Mouse (Mus musculus) left cerebral cortex, postnatal 4 days (tissue): ENCODE measurements around the gene Fam92b. TPM values are rescaled to one million over a fixed set of nuclear protein-coding genes. Genes with fewer than 3 reads are reported as not detected.

Experiments
- DNase-seq: peaks from one replicate; pipeline ENCODE4 v3.0.0-alpha.2; 2022
- intact Hi-C: fragments of 180-260 bp; cut with DNase I; formaldehyde crosslinking; loops from one replicate; pipeline ENCODE4 v1.15.1; 2025
- total RNA-seq, 2 experiments: library from RNA; stranded (reverse); gene quantifications; 2 replicates each; pipeline ENCODE4 v1.2.3; 2021

The Fam92b gene
- not detected for total RNA-seq

DNA sequence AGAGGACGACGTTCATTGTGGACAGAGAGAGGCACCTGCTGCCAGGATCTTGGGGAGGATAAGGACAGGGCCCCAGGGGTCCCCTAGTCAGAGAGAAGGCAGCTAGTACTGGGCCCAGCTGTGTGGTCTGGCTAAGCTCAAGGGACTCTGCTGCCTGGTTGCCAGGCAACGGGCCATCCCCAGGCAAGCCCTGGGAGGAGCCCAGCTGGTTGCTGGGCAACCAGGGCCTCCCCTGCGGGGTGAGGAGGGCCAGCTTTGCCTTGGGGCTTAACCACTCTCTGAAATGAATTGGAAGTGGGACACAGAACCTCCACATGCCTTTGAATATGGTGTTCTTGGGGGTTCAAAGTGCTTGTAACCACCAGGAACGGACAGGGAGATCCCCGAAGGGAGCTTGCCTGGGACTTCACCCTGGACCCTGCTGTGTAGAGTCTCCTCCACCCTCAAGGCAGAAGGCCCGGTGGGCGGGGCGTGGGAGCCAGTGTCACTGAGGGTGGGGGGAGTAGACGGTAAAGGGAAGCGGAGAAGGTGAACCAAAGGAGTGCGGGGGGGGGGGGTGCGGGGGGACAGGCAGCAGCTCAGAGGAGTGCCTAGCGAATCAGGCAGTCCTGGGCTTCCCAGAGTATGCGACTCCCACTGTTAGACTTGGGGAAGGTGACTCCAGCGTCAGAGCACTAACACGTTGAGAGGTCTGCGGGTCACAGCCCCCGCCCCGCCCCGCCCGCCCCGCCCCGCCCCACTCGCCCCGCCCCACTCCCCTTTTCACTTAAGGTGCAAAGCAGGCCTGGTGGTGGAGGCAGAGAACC, at the start of gene Fam92b:
Gene Fam92b (minus strand): TSS at position 149 of the 806 bp plus-strand sequence.
- peak; percentile 87 for DNase-seq

DNA sequence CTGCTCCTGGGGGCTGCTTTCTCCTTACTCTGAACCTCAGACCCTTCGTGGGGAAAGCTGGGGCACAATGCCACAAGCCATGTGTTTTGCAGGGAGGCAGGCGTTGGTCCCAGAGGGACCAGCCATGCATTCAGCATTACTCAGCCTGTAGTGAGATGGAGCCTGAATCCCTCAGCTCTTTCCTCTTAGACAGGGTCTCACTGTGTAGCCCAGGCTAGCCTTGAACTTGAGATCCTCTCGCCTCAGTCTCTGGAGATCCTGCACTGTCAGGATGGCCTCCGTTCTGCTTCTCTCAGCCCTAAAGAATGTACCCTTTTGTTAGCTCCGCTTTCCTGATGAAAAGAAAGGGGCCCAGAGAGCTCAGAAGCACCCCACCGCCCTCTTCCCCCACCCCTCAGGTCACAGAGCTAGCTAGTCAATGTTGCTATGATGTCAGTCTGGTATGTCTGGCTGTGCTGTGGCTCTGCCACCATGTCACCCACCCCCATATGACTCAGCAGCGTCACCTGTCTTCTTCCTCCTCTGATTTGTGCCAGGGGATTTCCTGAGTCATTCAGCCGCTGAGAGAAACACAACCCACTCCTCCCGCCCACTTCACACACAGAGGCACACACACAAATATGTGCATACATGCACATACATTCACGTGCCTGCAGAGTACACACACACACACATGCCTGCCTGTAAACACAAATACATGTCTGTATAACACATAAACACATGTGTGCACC, 48.3 kb upstream of the Fam92b start:
- intact Hi-C loops, result no loop called here
- no peak for DNase-seq

More for the DNA sequence above, at the start of gene Fam92b:
- intact Hi-C loops, result loop anchor here (5.0 kb wide), 1 partner anchor 420 kb away; no protein-coding TSS in a partner anchor

DNA sequence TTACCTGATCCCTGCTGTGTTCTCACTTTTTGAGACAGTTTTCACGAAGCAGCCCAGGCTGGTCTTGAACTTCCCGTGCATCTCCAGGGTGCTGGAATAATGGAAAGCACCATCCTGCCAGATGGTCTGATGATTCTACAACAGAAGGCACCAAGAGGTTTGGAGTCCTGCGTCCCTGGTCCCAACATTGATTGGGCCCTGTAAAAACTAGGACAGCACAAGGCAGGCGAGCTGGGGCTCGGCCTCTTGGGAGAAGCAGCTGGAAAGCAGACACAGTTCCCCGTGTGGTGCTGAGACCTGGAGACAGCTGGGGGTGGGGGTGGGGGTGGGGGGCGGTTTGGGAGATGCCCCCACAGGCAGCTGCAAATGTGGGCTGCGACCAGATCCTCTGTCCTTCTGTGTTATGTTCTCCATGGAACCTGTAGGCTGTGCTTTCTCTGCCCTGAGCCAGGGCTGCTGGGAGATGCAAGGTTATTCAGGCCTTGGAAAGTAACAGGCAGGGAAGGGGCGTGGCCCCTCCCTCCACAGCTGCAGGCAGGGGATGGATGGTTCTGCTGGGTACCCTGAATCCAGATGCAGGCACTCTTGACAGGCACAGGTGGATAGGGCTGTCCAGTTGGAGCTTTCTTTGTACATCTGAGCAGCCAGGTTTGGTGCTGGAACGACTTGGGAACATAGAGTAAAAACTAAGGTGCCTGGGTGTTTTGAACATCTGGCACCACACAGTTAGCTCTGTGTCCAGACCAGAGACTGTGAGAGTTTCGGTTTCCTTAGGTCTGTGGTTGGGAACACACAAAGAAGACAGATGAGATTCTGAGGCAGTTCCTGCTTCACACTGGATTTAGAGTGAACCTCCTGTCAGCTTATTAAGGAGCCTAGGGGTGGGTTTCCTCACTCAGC, 47.5 kb upstream of the Fam92b start:
- intact Hi-C loops, result no loop called here
- DNase-seq, result no peak

DNA sequence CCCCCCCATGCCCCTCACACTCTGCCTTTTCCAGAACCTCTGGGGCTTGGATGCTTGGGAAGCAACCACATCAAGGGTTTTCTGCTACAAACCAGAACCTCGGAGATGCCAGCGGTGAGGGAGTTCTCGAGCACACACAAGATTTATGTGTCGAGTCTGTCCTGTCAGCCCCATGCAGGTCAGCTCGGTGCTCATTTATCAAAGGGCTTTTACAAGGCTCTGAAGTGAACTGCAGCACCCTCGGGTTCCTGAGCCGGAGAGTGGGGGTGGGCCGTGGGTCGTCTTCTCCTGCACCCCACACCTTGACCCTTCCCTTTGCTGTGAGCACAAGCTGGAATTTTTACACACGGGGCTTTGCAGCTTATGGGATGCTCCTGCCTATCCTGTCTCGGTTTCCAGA, 45.3 kb upstream of the Fam92b start:
- DNase-seq, result no peak
- intact Hi-C loops, result no loop called here

DNA sequence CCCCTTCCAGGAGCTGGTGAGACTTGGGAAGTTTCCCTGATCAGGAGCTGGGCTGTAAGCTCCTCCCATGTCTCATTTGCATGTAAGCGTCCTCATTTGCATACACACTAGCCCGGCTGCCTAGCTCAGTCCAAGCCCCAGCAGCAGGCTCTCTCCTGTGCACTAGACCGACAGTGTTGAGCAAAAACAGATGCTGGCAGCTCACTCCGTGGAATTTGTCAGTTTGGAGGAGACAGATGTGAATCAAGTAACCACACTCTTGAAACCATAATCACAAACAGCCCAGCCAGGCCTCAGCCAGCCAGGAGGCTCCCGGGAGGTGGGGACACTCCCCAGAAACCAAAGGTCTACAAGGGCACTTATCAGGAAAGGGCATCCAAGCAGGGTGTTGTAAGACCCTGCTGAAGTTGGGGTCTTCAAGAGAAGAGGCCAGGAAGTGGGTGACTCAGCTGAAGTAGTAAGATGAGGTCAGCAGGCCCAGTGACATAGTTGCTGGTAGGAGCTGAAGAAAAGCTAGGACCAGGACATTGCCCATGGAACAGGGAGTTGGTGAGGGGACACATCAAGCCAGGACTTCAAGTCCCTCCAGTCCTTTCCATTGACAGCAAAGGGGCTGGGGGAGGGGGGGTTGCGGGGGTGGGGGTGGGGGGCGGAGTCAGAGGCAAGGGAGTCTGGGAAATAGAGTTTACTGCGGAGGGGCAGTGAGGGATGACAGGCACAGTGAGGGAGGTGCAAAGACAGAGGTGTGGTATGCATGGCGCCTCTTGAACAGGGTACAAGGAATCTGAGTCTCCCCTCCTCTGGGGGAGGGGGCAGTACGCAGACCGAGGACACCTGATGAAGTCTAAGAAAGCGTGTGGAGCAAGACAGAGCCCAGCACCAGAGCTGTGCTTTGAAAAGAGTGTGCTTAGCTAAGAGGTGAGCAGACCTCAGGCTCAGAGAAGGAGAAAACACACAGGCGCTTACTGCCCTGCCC, 39.9 kb upstream of the Fam92b start:
- intact Hi-C loops, result no loop called here
- DNase-seq, result no peak

DNA sequence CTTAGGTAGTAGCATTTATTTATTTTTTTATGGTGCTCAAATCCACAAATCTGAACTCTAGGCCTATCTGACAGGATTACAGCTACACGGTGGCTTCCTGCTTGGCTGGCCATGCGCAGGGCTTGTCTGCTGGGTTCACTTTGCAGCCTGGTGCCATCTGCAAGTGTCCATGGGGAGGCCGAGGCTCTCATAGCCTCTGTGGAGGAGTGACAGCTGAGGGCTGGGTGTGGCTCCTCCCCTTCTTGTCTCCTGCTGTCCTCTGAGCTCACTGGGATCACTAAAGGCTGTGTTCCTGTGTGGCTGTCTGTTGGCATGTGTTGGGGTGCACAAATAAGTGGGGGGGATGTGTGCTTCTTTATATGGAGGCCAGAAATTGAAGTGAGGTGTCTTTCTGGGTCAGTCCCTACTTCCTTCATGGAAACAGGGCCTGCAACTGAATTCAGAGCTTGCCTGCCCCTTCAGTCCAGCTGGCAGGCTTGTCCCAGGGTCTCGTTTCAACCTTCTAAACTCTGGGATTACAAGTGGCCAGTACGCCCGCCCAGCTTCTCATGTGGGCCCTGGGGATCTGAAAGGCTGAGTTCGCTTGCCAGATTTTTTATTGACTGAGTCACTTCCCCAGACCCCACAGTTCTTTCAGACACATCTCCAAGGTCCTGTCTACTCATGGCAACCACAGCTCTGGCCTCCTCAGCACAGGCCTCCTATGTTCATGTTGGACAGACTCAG, 38.3 kb upstream of the Fam92b start:
- intact Hi-C loops, result no loop called here
- DNase-seq, result peak; percentile 76

DNA sequence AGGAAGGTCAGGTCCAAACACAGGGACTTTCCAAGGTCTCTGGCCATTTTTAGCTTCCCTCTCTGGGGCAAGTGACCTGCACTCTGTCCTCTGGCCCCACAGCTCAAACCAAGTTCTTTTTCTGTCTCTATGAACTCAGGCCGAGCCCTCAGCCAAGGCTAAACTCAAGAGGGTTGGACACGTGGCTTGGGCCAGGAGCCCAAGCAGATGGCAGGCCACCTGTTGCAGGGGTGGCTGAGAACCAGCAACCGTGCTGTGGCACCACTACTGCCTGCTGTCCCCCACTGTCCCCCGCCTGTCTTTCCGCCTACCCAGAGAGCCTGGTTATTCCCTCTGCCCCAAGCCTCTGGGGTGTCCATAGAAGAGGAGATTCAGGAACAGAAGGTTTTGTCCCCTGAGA, 36.7 kb upstream of the Fam92b start:
- intact Hi-C loops, result no loop called here
- DNase-seq, result peak; percentile 92

DNA sequence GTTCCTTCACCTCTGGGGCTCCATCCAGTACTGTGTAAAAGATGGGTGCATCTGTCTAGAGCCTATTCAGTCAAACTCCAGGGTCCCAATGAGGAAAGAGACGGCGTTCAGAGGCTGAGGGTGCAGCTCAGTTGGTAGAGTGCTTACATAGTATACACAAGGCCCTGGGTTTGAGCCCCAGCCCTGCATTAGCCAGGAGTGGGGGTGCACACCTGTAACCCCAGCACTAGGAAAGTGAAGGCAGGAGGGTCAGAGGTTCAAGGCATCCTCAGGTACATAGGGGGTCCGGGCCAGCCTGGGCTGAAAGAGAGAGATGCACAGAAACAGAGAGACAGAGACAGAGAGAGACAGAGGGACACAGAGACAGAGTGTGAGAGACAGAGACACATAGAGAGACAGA, 36.0 kb upstream of the Fam92b start:
- intact Hi-C loops, result no loop called here
- DNase-seq, result no peak

DNA sequence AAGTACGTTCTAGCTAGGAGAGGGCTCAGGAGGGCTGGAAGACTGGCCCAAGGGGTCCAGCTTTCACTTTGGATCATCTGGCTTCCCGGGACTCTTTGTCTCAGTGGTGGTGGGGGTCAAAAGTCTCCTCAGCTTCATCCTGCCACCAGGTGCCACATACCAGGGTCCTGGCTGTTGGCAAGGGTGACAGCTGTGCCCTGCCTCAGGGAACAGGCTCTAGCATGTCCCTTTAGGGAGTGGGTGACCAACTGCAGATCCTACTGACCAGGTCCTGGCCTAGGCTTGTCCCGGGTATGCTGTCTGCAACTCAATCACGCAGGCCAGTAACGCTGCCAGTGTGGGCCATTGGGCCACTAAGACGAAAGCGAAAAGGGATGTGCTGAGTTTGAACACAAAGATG, 35.3 kb upstream of the Fam92b start:
- DNase-seq, result no peak

DNA sequence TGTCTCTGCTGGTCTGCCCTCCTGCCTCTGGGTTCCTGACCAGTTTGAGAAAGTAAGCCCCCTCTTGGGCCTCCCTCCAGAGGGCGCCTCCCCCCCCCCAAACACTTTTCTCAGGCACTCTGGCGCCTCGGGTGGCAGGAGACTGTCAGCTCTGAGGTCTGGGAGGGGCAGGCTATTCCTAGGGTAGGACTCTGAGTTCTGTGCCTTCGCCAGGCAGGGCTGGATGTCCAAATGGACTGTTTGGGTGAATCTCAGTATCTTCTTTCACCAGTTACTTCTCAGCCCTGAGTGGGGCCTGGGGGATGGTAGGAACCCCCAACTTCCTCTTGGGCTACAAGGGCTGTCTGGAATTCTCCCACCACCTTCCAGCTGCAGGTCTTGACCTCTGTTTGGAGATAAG, 34.1 kb upstream of the Fam92b start:
- DNase-seq, result no peak
- intact Hi-C loops, result no loop called here

More for the DNA sequence above, 35.3 kb upstream of the Fam92b start:
- intact Hi-C loops, result no loop called here

DNA sequence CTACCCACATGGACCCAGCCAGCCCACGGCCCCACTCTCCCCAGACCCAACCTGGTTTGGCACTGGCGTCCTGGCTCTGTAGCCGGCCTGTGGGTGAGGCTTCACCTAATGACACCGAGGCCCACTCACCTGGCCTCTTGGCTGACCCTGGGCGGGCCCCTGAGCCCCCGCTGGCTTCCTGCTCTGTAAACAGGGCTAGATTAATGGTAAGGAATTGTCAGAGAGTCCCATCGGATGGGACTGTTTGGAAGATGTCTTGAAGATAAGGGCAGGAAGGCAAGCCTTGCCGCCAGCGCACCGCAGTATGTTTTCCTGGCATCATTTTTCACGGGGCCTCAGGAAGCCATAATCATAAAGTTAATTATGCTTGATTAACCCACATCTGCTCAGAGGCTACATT, 30.8 kb upstream of the Fam92b start:
- DNase-seq, result no peak
- intact Hi-C loops, result no loop called here

DNA sequence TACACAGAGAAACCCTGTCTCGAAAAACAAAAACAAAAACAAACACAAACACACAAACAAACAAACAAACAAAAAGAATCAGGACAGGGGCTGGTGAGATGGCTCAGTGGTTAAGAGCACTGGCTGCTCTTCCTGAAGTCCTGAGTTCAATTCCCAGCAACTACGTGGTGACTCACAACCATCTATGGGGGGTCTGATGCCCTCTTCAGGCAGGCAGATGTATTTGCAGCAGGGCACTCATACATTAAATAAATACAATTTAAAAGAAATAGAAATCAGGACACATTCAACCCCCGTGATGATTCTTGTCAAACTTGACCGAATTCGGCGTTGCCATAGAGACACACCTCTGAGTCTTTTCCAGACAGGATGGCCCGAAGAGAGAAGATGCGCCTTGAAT, 30.1 kb upstream of the Fam92b start:
- DNase-seq, result no peak
- intact Hi-C loops, result no loop called here

DNA sequence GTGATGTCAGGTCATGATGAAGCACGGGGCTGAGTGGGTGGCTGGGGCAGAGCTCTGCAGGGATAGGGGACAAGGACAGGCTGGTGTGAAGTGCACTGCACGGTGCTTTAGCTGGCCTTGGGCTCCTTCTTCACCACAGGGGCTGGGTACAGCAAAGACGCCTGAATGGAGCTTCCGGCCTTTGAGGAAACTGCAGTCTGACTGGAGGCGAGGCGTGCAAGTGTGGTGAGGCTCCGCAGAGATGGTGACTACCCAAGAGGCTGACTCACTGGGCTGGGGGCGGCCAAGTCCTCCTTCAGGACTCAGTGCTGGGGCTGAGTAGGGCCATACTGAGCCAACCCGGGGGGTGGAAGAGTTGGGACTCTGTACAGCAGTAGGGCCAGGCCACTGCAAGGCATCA, 28.6 kb upstream of the Fam92b start:
- DNase-seq, result no peak
- intact Hi-C loops, result no loop called here

DNA sequence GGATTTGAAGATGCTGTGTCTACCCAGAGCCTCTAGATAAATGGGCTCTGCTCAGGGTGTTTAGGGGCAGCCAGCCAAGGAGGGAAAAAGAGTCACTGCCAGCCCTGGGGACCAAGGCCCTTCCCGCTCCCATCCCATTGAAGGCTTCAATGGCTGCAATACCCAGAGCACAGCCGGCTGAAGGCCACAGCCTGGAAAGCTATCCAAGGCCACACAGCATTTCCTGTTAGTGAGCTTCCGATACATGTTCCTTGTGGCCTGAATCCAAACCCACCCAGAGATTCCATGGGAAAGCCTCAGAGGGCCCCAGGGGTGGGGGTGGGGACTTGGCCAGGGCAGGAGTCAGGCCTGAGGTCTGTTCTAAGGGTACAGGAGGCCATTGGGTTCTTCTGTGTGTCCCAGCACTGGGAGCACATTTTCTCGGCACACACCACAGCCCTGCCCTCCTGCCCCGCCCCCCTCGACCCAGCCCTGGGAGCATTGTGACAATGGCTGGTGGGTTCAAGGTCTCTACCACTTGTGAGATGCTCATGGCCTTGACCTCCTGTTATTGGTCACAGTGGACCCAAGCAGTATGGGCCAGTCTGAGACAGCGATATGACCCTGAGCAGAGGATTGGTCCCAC, 27.6 kb upstream of the Fam92b start:
- intact Hi-C loops, result no loop called here
- DNase-seq, result peak; percentile 46

DNA sequence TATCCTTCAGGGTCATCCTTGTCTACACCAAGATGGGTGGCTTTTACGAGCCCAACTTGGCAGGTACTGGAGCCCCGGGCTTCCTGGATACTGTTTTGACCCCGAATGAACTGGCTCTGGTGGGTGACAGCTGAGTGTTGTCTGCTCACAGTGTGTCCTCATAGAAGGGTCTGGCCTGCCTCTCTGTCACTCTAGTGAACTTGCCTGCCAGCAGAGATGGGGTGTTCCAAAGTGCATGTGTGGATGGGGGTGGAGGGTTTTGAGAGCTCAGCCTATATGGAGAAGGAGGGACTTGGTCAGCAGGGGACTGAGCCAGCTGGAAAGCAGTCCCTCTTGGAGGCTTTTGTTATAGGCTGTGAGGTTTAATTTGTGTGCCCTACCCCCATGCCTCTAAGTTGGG, 25.3 kb upstream of the Fam92b start:
- intact Hi-C loops, result no loop called here
- no peak for DNase-seq

DNA sequence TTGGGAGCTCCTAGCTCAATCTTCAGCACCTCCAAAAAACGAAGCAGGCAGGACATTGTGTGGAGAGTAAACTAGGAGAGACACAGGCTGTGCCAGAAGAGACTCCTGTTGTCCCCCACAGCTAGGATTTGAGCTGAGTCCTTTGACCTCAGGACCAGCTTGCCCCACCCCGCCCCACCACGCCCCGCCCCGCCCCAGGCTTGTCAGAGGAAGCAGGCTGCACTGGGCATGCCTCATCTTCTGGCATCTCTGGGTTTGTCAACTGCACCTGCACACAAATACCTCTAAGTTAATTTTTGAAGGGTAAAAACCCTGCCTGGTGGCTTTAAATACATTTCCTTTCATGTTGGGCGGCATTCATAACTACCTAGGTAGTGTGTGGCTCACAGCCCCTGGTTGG, 24.1 kb upstream of the Fam92b start:
- DNase-seq, result no peak
- intact Hi-C loops, result no loop called here

DNA sequence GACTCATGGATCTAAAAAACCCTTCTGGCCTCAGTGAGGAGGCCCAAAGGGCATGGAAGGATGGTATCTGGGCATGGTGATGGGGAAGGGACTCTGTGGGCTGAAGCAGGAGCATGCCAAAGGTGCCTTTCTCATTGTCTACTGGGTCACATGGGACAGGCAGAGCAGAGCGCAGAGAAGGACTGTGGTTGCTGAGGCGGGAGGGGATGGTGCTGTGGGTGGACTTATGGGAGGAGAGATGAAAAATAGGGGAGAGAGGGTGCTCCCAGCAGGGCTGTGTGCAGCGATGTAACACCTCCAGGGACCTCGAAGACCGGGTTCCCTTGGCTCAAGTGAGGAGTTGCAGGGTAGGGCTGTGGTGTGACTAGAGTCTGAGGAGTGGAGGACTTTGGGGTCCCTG, 14.9 kb upstream of the Fam92b start:
- intact Hi-C loops, result no loop called here
- no peak for DNase-seq

DNA sequence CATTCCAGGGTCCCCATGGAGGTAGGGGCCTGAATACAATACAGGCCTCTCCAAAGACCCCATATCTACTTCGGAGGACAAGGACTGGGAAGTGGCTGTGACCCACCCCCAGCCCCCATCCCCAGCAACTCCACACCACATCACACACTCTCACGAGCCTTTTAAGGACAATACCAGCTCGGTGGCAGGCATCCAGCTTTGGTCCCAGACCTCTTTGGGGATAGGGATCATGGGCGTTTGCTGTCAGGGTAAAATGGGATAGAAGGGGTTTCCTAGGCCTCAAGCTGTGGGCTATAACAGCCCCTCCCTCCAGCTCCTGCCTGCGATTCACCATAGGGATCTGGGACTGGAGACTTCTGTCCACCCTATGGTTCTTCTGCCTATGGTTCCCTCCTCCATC, 14.4 kb upstream of the Fam92b start:
- no peak for DNase-seq
- intact Hi-C loops, result no loop called here
